Mouse (Mus musculus) right cerebral cortex, adult 2 months (tissue): Measurements from ENCODE around the gene Lrrc45.
A peak's percentile ranks its signal among the peaks of the same experiment; 100 is the strongest.
"Not testable (repeated sequence)": the region's sequence is repeated elsewhere in the genome, so short reads cannot be mapped to it uniquely, and the experiment has no call there.

Experiments
- DNase-seq, 2 experiments: peaks; one replicate each; pipeline ENCODE4 v3.0.0; 2021 to 2022; ENCODE audit warnings: low spot score in 2 of 2

Gene Lrrc45

DNA sequence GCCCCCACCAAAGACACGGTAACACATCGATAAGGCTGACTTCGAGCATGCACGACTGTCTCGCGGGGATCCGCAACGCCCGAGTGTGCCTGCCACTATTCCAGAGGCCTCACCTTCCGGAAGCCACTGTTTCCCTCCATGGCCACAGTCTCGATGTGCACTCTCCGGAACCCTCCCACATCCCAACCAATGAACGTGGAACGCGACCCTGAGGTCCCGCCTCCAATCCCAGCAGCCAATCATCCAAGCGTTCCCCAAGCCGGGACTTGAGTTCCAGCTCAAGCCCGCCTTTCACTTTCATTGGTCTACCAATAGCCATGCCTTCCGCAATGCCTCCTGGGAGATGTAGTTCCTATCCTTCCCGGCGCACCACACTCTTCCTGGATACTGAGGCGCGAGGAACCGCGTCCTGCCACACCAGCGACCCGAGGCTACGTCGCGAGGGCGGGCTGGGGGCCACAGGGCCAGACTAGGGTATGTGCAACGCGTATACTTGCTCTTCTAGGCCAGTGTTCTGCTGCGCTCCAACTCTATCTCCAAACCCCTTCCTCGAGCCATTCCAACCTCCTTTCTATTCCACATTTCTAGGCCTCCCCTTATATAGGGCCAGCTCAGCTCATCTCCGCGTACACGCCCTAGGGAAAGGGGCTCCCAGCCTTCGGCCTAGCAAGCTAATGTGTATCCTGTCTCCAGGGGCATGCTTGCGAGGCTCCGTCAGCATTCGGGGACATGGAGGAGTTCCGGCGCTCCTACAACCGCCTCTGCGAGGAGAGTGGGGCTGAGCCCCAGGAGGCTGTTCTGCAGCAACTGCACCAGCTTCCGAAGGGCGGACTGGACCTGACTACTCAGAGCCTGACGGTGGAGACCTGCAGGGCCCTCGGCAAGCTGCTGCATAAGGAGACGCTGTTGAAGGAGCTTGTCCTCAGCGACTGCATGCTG lies at the start of gene Lrrc45, which contains the start of gene Cenpx:
TSS of gene Lrrc45 (plus strand) at position 346 of the 939 bp plus-strand sequence.
TSS of gene Cenpx (minus strand) at position 159 of the 939 bp plus-strand sequence.
- peak; percentile 98 to 99 for DNase-seq

DNA sequence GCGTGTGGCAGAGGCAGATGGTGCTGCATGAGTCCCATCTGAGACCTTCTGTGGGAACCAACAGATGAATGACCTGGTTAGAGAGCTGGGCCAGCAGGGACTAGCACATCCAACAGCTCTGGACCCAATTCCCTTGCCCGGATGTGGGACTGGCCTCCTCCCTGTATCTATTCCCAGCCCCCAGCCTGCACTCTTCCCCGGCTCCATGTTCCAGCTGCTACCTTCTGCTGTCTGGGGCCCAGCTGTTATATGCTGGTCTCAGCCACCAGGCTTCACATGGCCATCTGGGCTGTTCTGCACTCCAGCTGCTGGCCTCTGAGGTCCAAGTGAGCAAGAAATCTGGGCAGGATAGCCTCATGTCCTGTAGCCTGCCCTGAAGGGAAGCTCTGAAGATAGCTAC lies 48.3 kb upstream of the Lrrc45 start:
- DNase-seq = no peak

DNA sequence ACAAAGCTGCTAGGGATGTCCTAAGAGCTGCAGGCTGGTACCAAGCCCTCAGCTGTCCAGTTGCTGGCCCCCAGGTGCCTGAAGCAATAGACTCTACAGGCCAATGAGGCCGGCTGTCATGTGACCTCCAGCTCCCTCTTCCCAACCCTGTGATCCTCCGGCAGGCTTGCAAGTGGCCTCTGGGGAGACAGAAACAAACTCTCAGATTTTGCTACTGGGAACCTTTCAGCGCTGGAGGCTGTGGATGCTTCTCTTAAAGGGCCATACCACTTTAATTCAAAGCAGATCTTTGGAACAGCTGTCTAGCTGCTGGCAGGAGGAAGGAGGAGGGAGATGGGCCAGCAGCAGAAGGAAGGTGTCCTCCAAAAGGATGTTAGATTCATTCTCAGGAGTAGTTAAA lies 47.1 kb upstream of the Lrrc45 start:
- no peak for DNase-seq

DNA sequence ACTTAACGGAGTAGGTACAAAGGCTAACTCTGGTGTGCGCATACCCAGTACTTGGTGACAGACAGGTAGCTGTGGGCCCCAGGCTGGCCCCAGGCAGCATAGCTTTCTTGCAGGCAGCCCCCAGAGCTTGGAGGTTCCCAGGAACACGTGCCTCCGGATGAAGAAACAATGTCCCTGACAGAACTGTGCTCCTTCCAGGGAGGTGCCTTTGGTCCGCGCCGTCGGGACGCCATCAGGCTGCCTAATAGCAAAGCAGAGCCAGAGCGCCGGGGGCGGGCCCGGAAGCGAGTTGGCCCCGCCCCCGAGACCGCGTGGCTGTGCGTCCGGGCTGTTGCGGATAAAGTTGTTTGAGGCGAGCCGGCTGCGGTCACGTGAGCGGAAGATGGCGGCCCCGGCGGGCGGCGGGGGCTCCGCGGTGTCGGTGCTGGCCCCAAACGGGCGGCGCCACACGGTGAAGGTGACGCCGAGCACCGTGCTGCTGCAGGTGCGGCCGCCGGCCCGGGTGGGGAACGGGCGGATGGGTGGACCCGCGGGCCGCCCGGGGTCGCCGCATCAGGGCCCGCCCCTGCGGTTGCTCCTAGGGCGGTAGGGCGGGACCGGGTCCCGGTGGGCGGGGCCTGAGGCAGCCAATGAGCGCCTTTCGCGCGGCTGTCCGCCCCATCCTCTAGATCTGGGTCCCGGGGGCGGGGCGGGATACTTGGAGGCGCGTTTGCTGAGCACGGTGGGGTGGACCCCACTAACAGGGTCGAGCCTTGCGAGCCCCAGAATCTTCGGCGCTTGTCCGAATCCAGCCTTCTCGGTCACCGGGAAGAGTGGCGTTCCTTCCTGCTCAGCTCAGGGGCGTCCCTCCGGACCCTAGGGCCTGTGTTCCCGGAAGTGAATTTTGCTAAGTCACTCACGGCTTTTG lies 40.8 kb upstream of the Lrrc45 start, which contains the start of gene Aspscr1:
TSS of gene Aspscr1 (plus strand) at position 287 of the 907 bp plus-strand sequence.
- peak; percentile 91 to 94 for DNase-seq

DNA sequence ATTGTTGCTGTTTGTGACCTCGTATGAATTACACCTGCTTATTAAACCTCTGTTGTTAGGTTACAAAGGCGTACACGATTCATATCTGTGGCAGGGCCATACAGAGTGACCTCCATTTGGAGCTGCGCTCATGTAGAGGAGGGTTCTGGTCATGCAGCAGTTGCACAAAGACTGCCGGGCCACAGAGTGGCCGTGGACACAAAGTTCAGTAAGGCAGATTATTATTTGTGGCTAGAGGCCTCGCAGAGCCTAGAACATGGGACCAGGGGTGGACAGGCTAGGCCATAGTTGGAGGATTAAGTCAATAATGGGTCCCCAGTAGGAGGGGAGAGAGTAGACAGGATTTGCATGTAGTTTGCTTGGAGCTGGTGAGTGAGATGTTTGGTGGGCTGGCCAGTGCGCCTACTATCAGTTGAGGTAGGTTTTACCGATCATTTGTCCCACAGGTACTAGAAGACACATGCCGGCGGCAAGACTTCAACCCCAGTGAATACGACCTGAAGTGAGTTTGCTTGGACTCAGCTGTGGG lies 40.1 kb upstream of the Lrrc45 start:
- DNase-seq = no peak

DNA sequence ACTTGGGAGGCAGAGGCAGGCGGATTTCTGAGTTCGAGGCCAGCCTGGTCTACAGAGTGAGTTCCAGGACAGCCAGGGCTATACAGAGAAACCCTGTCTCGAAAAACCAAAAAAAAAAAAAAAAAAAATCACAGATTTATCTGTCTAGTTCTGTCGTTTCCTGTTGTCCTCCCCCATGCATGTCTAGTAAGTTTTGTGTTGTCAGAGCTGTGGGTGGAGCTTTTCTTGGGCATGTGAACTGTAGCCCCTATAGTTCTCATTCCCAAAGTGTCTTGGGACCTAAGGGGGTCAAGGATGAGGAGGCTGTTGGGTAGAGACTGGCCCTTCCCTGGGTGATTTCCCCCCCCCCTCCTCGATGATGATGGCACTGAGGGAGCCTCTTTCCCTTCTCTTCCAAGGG lies 37.9 kb upstream of the Lrrc45 start:
- DNase-seq = not testable (repeated sequence)

DNA sequence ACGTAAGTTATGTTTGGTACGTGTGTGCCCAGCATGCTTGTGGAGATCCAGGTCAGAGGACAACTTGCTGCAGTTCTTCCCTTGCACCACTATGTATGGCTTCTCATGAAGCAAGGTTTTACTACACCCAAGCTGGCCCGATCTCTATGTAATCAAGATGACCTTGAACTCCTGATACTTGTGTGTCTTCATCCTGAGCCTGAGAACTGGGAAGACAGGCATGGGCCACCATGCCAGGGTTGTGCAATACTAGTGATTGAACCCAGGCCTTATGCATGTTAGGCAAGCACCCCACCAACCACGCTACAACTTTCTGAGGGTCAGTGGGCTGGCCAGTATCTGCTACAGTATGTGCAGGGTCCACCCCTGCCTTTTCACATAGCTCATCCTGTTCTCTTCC lies 36.8 kb upstream of the Lrrc45 start:
- DNase-seq = no peak

DNA sequence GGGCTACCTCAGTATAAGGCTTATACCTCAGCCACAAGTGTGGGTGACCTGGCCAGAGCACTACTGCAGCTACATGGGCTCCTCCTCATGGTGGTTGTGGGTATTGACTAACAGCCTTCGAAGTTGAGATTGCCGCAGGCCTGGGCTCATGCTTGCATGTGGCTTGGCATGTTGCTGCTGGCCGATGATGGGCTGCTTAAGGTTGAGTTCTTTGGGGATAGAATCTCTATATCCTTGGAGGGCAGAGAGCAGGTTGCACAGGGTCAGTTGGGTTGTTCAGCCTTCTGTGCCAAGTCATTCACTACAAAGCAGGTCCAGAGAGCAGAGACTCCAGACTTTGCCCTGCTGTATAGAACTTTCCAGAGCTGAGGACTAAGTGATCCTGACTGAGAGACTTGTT lies 33.8 kb upstream of the Lrrc45 start:
- DNase-seq = no peak

DNA sequence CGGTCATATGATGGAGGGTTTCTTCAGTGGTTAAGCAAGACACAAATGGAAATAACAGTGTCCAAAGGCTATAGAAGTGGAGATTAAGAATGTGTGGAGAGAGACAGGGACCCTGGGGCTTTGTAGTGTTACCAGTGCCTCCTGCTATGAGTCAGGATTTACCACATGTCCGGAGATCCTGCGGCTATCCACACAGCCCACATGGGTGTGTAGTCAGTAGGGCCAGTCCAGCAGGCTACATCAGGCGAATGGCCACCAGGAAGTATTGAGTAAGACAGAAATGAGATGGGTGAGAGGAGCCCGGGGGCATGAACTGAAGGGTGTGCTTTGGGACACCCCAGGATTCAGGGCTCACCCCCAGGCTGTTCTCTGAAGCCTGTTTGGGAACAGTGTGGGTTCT lies 31.0 kb upstream of the Lrrc45 start:
- DNase-seq = no peak

DNA sequence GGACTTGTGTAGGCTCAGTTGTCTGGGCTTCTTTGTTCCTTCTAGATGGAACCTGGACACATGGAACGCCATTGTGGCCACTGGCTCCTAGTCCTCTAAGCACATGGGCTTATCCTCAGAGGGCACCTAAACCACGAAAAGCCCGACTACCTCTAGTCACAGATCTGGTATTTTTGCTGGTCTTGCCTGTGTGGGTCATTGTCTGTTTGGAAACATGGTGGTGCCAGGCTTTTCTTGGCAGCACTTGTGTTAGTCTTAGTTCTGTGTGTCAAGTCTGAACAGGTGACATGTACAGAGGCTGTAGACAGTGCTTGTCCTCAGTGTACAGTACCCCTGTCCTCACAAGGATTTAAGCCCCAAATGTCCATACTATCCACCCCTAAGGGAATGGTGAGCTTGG lies 30.2 kb upstream of the Lrrc45 start:
- DNase-seq = no peak

DNA sequence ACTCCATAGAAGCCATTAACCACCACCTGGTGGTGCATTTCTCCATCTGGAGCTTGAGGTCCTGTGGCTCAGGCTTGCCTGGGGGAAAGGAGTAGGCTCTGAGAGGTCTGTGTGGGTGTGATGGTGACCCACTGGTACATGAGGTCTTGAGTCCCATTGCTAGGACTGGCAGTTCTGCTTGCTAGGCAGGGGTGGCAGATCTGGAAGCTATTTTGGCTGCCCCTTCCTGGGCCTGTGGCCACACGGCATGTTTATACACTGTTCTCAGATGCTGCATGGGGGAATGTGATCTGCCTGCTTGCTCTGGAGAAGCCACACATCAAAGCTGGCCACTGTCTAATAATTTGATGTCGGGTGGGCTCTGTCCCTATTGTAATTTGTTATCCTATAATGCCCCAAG lies 29.6 kb upstream of the Lrrc45 start:
- no peak for DNase-seq

DNA sequence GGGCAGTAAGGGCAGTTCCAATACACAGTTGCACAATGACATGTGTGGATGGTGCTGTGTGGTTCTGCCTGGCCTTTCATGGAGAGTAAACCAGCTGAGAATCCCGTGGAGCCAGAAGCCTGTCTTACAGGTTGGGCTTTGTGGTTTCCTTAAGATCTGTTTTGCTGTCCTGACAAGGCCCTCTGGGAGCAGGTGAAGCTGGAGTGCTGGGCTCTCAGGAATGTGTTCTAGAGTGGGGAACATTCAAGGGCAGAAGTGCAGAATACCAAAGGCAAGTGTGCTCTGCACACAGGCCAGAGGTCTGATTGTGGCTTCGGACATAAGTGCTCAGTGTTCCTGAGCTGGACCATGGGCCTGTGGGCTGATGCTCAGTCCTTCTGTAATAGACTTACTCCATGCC lies 29.1 kb upstream of the Lrrc45 start:
- DNase-seq = no peak

DNA sequence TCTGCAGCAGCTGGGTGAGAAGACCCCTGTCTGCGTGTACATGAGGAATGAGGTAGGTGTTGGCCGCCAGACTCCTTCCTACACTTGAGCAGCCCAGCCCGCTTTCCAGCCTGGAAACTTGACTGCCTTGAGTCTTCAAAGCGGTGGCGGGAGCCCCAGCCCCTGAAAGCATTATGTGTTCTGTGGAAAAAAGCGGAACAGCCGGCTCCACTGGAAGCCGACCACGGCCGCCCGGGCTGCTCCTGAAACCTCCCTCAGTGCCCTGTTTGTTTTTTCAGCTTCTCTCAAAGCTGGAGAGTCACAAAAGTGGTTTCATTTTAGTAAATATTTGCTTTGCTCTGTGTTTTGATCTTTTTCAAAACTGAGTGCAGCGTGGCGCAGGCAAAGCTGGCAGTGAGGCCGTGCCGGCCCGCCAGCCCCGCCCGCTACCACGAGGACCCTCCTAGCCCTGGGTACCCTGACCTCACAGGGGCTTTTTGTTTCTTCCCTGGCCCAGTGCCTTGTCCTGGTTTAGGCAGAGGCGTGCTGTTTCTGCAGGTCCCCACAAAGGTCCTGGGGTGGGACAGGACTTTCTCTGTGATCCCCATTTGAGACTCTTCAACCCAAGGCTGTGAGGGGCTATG lies 27.0 kb upstream of the Lrrc45 start:
- no peak for DNase-seq

DNA sequence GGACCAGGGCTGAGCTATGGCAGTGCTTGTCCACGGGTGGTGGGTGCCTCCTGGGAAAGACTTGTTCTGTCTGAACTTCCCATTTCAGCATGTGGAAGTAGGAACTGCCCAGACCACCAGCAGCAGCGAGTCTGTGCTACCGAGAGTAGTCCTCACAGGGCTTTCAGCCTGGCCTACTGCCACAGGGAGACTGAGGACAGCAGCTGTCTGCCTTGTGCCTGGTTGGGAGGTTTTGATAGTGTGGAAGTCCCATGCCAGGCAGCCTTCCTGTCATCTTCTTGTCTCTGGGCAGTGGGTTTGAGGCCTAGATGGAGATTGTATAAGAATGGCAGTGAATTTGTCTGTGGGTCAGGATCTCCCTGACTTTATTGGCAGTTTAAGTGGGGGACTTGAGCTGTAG lies 24.4 kb upstream of the Lrrc45 start:
- no peak for DNase-seq

DNA sequence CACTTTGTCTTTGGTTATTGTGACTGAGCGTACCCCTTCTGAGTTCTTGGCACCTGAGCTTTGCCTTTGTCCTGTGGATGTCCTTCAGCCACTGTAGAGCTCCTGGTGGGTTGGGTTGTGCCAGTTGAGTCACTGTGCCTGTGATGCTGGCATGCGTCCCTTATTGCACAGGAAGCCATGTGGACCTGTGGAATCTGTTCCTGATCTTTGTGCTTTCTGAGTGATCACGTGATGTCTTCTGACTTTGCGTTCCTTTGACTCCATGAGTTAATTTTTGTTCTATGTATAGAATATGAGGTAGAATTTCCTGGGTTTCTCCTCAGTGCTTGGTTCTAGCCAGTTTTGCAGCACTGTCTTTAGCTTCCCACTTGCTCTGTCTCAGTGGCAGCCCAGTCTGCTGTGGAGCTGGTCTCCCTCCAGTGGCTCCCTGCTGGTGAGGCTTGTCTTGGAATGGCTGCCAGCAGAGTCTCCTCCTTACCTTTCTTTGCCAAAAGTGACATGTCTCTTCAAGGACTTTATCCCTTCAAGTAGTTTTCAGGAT lies 21.2 kb upstream of the Lrrc45 start:
- DNase-seq = no peak

DNA sequence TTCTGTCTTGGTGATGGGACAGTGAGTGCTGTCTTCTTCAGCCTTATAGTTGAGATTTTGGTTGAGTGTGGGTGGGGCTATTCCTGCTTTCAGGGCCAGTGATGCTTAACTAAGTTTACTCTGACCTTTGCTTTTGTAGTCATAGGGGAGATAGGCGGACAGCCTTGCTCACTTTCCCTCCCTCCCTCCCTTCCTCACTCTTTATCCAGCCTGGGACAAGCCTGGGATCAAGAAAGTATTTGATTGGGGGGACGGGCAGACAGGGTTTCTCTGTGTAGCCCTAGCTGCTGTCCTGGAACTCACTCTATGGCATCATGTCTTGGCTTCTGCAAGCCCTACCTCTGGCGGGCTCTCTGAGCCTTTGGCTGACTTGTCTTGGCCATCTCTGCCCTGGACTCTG lies 20.3 kb upstream of the Lrrc45 start:
- DNase-seq = no peak

DNA sequence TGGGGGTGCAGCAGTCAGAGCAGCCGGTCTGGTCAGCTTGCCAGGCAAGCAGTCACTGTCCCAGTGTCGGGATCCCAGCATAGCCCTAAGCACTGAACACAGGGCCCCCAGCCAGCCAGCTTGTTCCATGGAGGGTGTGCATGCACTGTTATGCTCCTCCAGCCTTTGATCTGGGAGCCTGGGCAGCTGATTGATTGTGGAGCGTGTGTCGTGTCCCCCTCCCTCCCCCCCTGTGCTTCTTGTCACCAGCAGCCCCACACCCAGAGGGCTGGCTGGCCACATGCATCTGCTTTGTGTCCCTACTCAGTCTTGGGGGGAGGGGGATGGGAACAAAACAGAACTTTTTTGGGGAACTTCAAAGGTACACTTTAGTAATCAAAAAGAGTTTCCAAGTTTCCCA lies 18.5 kb upstream of the Lrrc45 start:
- DNase-seq = no peak

DNA sequence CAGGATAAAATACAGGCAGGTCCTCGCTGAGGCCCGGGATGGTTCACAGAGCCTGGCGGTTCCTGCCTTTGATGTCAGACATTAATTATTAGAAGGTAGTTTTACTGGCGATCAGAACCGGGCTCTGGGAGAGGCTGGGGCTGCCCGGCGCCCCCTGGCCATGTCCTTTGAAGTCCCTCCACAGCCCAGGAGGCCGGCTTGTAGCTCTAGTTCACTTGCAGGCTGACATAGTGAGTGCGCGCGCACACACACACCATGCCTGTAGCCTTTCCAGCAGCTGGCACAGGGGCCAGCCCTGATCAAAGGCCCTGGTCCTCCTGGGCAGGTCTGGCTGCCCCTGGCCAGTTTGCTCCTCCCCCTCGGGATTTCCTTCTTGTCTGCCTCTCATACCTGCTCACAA lies 18.1 kb upstream of the Lrrc45 start:
- no peak for DNase-seq

DNA sequence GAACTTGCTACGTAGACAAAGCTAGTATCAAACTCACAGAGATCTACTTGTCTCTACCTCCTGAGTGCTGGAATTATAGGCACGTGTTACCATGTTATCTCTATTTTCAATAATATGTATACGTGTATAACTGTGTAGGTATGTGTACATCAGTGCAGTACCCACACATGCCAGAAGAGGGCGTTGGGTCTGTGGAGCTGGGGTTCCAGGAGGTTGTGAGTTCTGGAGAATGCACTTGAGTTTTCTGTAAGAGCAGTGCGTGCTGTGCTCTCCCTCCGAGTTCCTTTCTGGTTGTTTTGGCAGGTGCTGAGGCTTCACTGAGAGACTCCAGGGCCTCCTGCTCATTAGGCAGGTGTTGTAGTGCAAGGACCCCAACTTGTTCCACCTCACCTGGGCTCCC lies 17.2 kb upstream of the Lrrc45 start:
- no peak for DNase-seq

DNA sequence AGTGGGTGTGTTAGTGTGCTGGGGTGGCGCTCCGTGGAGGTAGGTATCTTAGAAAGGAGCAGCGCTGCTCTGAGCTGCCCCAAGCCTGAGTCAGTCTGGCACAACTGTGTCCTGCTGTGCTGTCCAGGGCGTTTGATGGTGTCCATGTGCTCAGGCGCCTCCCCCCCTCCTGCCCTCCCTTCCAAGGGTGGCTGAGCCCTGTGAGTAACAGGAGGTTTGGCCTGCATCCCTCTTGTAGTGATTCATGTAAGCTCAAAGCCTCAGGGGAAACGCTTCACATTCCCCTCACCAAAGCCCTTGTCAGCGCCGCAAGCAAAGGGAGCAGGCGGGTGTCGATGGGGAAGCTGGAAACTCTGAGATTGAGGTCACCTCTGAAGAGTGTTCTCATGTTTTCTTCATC lies 16.0 kb upstream of the Lrrc45 start:
- DNase-seq = no peak

DNA sequence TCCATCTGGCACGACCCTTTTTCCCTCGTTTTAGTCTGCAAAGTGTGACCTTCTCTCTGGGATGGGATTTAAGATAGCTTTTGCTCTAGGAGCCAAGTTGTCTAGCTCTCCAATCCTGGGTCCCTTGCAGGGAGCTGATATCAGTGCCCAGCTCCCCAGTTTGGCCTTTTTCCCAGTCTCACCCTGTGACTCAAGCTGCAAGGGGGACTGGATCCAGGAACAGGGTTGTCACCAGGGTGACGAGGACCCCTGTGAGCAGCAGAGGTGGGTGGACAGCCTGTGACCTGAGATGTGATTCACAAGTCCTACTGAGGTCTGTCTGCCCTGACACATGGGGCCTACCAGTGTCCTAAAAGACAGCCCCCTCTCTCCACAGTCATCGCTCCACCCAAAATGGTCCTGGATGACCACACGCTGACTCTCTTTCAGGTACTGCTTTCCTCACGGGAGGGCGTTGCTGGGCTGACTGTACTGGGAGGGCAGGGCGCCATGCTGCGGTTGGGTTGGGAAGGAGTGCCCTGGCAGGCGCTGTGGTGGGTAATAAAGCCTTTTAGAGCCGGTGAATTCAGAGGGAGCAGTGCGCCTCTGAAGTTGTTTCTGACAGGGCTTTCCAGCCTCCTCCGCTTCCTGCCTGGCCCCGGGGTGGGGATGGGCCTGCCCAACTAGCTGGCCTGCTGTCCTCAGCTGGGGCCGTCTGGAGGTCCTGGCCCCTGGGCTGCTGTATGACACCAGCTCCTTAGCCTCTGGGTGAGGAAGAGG lies 9.8 kb upstream of the Lrrc45 start:
- DNase-seq = no peak
